Mouse (Mus musculus): ENCODE results near the gene Pkdcc. TPM values are rescaled to one million over a fixed set of nuclear protein-coding genes. Genes with fewer than 3 reads are reported as not detected.

Pkdcc gene
- polyA plus RNA-seq, 2 experiments, result 20.4 to 145 TPM

DNA sequence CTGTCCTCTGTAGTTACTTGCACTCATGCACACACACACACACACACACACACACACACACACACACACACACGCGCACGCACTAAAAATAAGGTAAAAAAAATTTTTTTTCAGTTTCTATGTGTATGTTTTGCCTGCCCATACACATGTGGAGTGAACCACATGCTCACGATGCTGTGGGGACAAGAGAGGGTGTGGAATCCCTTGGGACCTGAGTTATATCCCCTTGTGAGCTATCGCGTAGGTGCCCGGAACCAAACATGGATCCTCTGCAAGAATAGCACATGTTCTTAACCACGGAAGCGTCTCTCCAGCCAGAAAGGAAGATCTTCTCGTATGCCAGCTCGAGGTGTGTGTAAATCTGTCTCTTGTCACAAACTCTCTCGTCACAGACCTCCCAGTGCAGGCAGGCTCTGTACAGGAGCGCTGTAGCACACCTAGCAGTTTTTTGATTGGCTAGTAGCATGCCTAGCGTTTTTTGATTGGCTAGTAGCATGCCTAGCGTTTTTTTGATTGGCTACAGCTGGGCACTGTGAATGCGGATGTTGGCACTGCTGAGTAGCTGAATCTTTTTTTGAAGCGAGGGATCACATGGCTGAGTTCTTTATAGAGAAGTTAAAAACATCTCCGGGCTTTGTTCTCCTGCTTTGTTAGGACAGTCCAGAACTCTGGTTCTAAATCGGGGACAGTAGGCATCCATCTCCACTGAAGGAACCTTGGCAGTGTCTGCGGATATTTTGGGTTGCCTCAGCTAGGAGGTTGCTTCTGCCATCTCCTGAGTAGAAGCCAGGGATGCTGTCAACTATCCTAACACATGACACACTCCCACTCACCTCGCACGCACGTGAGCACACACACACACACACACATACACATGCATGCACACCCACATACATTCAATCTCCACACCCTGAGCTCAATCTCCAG, 52.4 kb downstream of the Pkdcc start:
- no peak overlapping the region for H3K27ac ChIP-seq (replicated peaks; ENCODE audit: low read depth, low read length)
- no peaks in the 10 kb centered on the region for H3K9me3 ChIP-seq (ENCODE audit: control insufficient read depth, low read length)
- peak; percentile 96 for ATAC-seq (ENCODE audit: low FRiP score, low read depth)
- H3K4me1 ChIP-seq (ENCODE audit: control insufficient read depth, insufficient read depth, low read length), result peaks cover 5% of the 10 kb centered on the region; the same call in 1 of the 2 replicates
- TF ChIP-seq POLR2A (IDR thresholded peaks at IDR 0.05; ENCODE audit: borderline replicate concordance, extremely low read depth, insufficient read depth, insufficient read length), result no peak
- no peaks in the 10 kb centered on the region for H3K27me3 ChIP-seq (ENCODE audit: control insufficient read depth, insufficient read depth, low read length)
- no peak overlapping the region; the same call in 1 of the 2 replicates for H3K4me3 ChIP-seq (replicated peaks; ENCODE audit: low read length)
- H3K36me3 ChIP-seq (ENCODE audit: control insufficient read depth, insufficient read depth, low read length), result no peaks in the 10 kb centered on the region
- peak; percentile 94 for DNase-seq (ENCODE audit: low spot score)
- H3K4me2 ChIP-seq (replicated peaks; ENCODE audit: low read depth, low read length, severe bottlenecking), result peak overlapping the region; percentile 44
- no peak overlapping the region for H3K9ac ChIP-seq (ENCODE audit: low read depth, low read length, severe bottlenecking)
- WGBS, result 45% methylated on average over 23 of the region's 23 CpGs

DNA sequence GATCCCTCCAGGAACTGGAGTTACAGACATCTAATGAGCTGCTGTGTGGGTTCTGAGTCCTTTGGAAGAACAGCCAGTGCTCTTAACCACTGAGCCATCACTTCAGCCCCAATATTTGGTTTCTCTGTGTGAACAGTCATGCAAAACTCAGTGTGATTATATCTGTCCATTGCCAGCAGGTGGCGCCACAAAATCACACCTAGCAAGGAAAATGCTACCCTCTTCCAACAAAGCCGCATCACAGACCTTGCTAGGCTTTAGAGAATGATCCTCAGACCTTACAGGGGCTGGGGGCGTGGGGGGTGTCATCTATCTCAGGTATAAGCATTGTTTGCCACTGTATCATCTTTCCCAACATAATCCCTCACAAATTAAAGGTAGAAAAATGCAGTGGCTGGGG, 56.4 kb downstream of the Pkdcc start:
- ATAC-seq (ENCODE audit: low FRiP score, low read depth) (0 out of 2 replicates have a peak, but pooled peaks have one; percentile 17), DNase-seq (ENCODE audit: low spot score) (peak; percentile 74)
- WGBS, result 5% methylated on average over 3 of the region's 3 CpGs
- H3K4me1 ChIP-seq (ENCODE audit: control insufficient read depth, insufficient read depth, low read length), result peaks cover 19% of the 10 kb centered on the region
- H3K27me3 ChIP-seq (ENCODE audit: control insufficient read depth, insufficient read depth, low read length), result no peaks in the 10 kb centered on the region; the same call in 1 of the 2 replicates
- no peaks in the 10 kb centered on the region for H3K9me3 ChIP-seq (ENCODE audit: control insufficient read depth, low read length)
- H3K9ac ChIP-seq (ENCODE audit: low read depth, low read length, severe bottlenecking), result no peak overlapping the region
- no peak for TF ChIP-seq POLR2A (IDR thresholded peaks at IDR 0.05; ENCODE audit: borderline replicate concordance, extremely low read depth, insufficient read depth, insufficient read length)
- no peaks in the 10 kb centered on the region for H3K36me3 ChIP-seq (ENCODE audit: control insufficient read depth, insufficient read depth, low read length)
- H3K4me2 ChIP-seq (replicated peaks; ENCODE audit: low read depth, low read length, severe bottlenecking), result no peak overlapping the region
- no peak overlapping the region for H3K27ac ChIP-seq (replicated peaks; ENCODE audit: low read depth, low read length)
- no peak overlapping the region for H3K4me3 ChIP-seq (replicated peaks; ENCODE audit: low read length)

DNA sequence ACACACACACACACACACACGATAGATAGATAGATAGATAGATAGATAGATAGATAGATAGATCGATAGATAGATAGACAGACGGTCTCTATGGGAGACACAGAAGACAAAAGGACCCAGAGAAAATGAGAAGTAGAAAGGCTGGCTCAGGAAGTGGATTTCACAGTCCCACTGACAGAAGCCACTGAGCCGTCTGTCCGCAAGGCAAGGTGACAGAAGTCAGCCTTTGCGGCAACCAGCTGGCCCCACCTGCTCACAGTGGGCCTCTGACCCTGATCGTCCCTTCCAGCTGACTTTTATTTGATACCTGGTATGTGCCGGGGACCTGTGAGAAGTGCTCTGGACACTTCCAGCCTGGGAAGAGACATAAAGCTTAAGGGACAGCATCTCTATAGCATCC, 57.5 kb downstream of the Pkdcc start:
- ATAC-seq (ENCODE audit: low FRiP score, low read depth) (no peak), DNase-seq (ENCODE audit: low spot score) (no peak)
- H3K4me1 ChIP-seq (ENCODE audit: control insufficient read depth, insufficient read depth, low read length), result peaks cover 27% of the 10 kb centered on the region
- no peak overlapping the region for H3K9ac ChIP-seq (ENCODE audit: low read depth, low read length, severe bottlenecking)
- H3K4me3 ChIP-seq (replicated peaks; ENCODE audit: low read length), result no peak overlapping the region
- no peak overlapping the region for H3K4me2 ChIP-seq (replicated peaks; ENCODE audit: low read depth, low read length, severe bottlenecking)
- no peaks in the 10 kb centered on the region for H3K36me3 ChIP-seq (ENCODE audit: control insufficient read depth, insufficient read depth, low read length)
- no peak overlapping the region for H3K27ac ChIP-seq (replicated peaks; ENCODE audit: low read depth, low read length)
- no peaks in the 10 kb centered on the region for H3K9me3 ChIP-seq (ENCODE audit: control insufficient read depth, low read length)
- TF ChIP-seq POLR2A (IDR thresholded peaks at IDR 0.05; ENCODE audit: borderline replicate concordance, extremely low read depth, insufficient read depth, insufficient read length), result no peak
- 59% methylated on average over 8 of the region's 8 CpGs for WGBS
- H3K27me3 ChIP-seq (ENCODE audit: control insufficient read depth, insufficient read depth, low read length), result no peaks in the 10 kb centered on the region; the same call in 1 of the 2 replicates

GRCm38 (mm10) chr17:83273636-83274035, 58.5 kb downstream of the Pkdcc start:
- no peak overlapping the region for H3K27ac ChIP-seq (replicated peaks; ENCODE audit: low read depth, low read length)
- no peaks in the 10 kb centered on the region for H3K36me3 ChIP-seq (ENCODE audit: control insufficient read depth, insufficient read depth, low read length)
- DNase-seq (ENCODE audit: low spot score) (no peak), ATAC-seq (ENCODE audit: low FRiP score, low read depth) (no peak)
- no peak for TF ChIP-seq POLR2A (IDR thresholded peaks at IDR 0.05; ENCODE audit: borderline replicate concordance, extremely low read depth, insufficient read depth, insufficient read length)
- H3K4me1 ChIP-seq (ENCODE audit: control insufficient read depth, insufficient read depth, low read length), result peaks cover 32% of the 10 kb centered on the region
- H3K27me3 ChIP-seq (ENCODE audit: control insufficient read depth, insufficient read depth, low read length), result no peaks in the 10 kb centered on the region; the same call in 1 of the 2 replicates
- H3K4me2 ChIP-seq (replicated peaks; ENCODE audit: low read depth, low read length, severe bottlenecking), result 0 out of 2 replicates have a peak overlapping the region, but pooled peaks have one; percentile 19
- no peaks in the 10 kb centered on the region for H3K9me3 ChIP-seq (ENCODE audit: control insufficient read depth, low read length)
- H3K9ac ChIP-seq (ENCODE audit: low read depth, low read length, severe bottlenecking), result no peak overlapping the region
- H3K4me3 ChIP-seq (replicated peaks; ENCODE audit: low read length), result 0 out of 2 replicates have a peak overlapping the region, but pooled peaks have one; percentile 8
- WGBS, result 26% methylated on average over 9 of the region's 9 CpGs

DNA sequence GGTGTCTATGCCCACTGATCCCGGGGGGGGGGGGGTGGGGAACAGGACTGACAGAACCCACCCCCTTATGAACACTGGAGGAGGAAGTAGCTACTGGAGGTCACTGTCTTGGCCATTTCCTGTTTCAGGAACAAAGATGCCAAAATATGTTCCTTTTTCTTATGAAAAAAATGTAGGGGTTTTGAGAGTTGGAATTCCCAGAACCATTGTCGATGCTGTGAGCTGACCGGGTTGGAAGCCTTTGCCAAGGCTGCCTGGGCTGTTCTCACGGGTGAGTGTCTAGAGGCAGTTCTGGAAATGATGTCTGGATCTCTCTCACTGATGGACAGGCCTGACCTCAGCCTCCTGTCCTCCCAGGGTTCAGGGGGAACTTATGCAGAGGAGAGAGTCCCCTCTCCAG, 59.0 kb downstream of the Pkdcc start:
- H3K27me3 ChIP-seq (ENCODE audit: control insufficient read depth, insufficient read depth, low read length), result no peaks in the 10 kb centered on the region; the same call in 1 of the 2 replicates
- H3K9ac ChIP-seq (ENCODE audit: low read depth, low read length, severe bottlenecking), result no peak overlapping the region
- no peak overlapping the region for H3K4me2 ChIP-seq (replicated peaks; ENCODE audit: low read depth, low read length, severe bottlenecking)
- peaks cover 34% of the 10 kb centered on the region for H3K4me1 ChIP-seq (ENCODE audit: control insufficient read depth, insufficient read depth, low read length)
- H3K4me3 ChIP-seq (replicated peaks; ENCODE audit: low read length), result no peak overlapping the region
- H3K36me3 ChIP-seq (ENCODE audit: control insufficient read depth, insufficient read depth, low read length), result no peaks in the 10 kb centered on the region
- no peaks in the 10 kb centered on the region for H3K9me3 ChIP-seq (ENCODE audit: control insufficient read depth, low read length)
- TF ChIP-seq POLR2A (IDR thresholded peaks at IDR 0.05; ENCODE audit: borderline replicate concordance, extremely low read depth, insufficient read depth, insufficient read length), result no peak
- ATAC-seq (ENCODE audit: low FRiP score, low read depth), result no peak
- 40% methylated on average over 4 of the region's 4 CpGs for WGBS
- no peak for DNase-seq (ENCODE audit: low spot score)
- no peak overlapping the region for H3K27ac ChIP-seq (replicated peaks; ENCODE audit: low read depth, low read length)

Other genes starting within 250 kb of the Pkdcc start
- gene Eml4, start 135.6 kb downstream of the Pkdcc start, polyA plus RNA-seq (2012; rRNA removed), result 47.9 and 51.6 TPM in 2 replicates
- gene Eml4, start 135.6 kb downstream of the Pkdcc start, polyA plus RNA-seq (2014; fragmentation: Nextera tagmentation; extraction: Ambion mirVana), result 42.5 and 50.9 TPM in 2 replicates